Mouse (Mus musculus): ENCODE results near the gene Inpp1.

DNA sequence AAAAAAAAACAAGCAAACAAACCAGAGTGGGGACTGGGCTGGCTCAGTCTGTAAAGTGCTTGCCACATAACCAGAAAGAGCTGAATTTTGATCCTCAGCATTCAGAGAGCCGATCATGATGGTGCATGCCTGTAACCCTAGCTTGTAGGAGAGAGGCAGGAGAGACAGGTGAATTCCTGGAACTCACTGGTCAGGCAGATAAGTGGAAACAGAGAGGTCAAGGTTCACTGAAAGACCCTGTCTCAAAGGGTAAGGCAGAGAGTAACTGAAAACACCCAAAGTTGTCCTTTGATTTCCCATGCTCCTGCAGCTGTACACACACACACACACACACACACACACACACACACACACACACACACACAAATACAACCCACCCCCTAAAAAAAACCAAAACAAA lies 12.4 kb downstream of the Inpp1 start:
- TF ChIP-seq EP300 (optimal IDR thresholded peaks at IDR 0.05) (no peak), CTCF (IDR thresholded peaks at IDR 0.05; ENCODE audit: low read depth) (no peak)

Measured in stomach, postnatal 0 days (tissue).